Mouse (Mus musculus): Measurements from ENCODE around the gene Robo1.
A peak's percentile ranks its signal among the peaks of the same experiment; 100 is the strongest.

The Robo1 gene

DNA sequence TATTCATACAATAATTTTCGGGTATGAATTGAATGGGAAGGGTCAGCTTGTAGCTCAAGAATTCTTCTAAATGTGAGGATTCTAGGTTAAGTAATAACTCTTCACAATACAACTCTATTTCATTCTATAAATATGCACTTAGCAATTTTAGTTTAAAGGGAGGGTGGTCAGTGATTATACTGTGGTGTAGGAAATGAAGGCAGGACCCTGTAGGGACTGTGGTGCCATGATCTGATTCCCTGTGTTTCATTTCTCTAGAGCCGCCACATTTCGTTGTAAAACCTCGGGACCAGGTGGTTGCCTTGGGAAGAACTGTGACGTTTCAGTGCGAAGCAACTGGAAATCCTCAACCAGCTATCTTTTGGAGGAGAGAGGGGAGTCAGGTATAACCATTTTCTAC is 651.7 kb downstream of the Robo1 start:
- DNase-seq, result no peak

DNA sequence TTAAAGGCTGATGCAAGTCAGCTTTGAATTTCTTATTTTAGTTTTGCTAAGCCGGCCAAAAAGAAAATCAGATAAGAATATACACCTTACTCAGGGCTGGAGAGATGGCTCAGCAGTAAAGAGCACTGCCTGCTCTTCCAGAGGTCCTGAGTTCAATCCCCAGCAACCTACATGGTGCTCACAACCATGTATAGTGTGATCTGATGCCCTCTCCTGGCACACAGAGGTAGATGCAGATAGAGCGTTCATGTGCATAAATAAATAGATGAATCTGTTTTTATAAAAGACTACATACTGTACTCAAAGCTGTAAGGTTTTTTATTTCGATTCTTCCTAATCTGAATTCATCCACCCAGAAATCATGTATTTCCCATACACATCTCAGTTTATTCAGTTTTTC is 655.7 kb downstream of the Robo1 start:
- DNase-seq, result no peak

GRCm38 (mm10) chr16:72967509-72967908 is 659.4 kb downstream of the Robo1 start:
- no peak for DNase-seq

DNA sequence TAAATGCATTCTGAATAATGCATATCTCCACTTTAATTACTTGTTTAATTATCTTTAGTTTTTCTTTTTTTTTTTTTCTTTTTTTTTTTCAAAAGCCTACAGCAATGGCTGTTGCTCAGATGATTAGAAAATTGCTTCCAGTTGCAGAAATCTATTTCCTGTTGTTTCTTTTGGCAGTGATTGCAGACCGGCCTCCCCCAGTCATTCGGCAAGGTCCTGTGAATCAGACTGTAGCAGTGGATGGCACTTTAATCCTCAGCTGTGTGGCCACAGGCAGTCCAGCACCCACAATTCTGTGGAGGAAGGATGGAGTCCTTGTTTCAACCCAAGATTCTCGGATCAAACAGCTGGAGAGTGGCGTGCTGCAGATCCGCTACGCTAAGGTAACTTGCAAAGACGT is 661.9 kb downstream of the Robo1 start:
- no peak for DNase-seq

DNA sequence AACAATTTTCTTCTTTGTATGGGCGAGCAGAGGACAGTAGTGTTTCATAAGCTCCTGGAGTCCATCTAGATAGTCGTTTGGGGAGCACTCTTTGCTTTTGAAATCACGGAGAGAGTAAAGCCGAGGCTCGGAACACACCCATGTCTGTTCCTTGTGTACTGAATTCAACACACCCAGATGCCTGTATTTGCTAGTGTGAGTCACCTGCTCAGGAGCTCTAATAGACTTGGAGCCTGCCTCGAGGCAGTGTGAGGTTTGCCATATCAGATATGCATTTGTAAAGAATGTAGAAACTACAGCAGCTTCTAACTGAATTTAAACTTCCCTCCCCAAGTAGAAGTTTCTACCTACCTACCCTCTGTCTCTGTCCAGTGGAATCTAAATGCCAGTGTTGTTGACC is 665.6 kb downstream of the Robo1 start:
- DNase-seq, result no peak

- DNase-seq, result no peak
These were observed 666.6 kb downstream of the Robo1 start for GRCm38 (mm10) chr16:72974681-72975080.

DNA sequence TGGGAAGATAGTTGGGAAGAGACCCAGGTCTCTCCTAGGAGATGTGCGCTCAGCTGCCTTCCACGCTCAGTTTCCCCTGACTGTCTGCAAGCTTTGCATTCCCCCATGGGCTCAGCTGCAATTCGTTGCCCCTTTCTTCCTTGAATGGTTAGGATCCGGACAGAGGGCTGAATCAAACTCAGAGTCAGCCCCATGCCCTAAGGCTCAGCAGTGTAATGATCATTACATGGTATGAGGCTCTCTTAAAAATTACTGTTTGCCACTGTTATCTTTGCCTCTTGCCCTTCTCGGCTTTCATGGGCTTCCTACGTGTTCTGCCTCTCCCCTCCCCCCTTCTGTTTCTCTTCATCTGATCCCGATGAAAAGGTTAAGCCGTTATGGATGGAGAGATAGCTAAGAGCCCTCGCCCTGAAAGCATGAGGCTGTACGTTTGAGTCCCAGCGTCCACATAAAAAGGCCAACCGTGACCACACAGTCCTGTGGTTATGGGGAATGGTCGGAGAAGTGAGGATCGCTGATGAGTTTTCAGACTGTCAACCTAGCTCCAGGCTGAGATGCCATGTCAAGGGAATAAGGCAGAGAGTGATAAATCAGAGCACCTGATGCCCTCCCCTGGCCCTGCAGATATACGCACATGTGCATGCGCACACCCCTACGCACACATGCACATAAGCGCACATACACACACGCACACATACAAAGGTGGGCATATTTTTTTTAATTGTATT is 668.9 kb downstream of the Robo1 start:
- no peak for DNase-seq

DNA sequence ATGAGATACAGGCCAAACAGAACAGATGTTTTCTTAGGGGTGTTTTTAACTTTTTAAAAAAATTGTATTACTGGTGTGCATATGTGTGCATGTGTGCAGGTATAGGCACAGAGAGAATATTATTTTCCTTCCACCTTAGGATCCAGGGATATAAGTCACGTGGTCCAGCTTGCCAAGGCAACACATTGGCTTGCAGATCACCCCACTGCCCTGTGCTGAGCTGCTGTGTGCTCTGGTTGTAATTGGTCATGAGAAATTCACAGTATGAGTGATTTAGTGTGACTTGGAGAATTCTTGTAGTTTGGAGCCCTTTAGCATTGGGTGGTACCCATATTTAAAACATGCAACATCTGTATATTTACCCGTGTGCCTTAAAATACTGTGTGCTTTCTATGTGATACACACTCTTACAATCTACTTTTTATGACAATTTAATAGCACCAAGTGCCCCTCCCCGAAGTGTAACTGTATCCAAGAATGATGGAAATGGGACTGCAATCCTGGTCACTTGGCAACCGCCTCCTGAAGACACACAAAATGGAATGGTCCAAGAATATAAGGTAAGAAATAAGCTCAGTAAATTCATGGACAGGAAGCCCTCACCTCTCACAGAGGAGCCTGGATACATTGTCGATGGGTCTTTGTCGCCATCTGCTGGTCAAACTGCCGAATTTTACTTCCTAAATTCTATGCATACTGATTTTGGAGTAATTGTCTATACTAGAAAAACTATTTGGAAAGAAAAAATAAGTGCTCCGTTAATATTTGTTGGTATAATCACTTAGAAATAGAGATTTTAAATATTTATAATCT is 671.5 kb downstream of the Robo1 start:
- peak; percentile 44 for DNase-seq

DNA sequence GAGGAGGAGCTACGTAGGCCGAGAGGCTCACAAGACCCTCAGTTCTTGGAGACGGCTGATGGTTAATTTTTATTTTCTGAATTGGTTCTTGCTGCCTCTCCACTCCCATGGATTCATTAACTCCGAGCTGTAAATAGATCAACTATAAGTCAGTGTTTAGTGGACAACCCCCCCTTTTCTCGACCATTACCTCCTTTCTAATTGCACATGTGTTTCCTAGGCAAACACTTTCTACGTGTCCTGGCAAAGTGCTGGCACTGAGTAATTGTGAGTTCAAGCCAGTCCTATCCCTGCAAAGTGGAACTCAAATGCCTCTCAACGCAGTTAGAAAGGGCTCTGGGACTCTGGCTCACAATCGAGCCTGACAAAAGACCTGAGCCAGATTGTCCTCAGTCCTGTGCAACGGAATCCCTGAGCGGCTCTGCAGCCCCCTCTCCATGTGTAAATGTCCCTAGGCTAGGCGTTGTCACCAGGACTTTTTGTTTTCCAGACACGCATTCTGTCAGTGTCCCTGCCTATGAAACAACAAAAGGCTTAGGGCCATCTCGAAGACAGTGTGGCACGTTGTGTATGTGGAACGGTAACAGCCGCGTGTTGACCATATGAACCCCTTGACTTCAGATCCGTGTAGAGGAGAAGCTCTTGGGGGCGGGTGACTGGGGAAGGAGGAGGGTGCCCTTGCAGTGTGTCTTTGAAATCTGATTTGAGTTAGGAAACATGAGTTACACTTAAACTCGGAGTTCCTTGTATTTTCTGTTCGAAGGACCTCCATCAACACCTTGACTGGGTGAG is 682.5 kb downstream of the Robo1 start:
- no peak for DNase-seq

GRCm38 (mm10) chr16:72993189-72993588 is 685.1 kb downstream of the Robo1 start:
- no peak for DNase-seq

DNA sequence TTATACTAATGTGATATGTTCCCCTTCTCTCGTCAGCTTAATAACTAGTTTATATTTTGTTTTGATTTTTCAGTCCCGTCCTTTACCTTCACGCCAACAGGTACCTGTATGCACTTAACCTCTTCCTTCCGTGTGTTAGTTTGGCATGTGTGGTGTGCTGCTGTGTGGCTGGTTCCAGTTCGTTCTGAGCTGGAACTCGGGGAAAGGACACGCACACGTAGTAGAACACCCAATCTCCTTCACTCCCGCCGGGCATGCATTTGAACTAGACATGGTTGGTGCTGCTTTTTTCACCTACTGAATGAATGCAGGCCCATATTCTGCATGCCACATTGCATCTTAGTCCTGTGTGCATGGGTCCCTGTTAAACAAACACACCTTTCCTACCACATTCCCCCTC is 685.5 kb downstream of the Robo1 start:
- DNase-seq, result no peak

- DNase-seq, result peak; percentile 32
These were observed 687.3 kb downstream of the Robo1 start for GRCm38 (mm10) chr16:72995251-72995954.

GRCm38 (mm10) chr16:72995955-72996535 is 687.9 kb downstream of the Robo1 start:
- DNase-seq, result no peak

DNA sequence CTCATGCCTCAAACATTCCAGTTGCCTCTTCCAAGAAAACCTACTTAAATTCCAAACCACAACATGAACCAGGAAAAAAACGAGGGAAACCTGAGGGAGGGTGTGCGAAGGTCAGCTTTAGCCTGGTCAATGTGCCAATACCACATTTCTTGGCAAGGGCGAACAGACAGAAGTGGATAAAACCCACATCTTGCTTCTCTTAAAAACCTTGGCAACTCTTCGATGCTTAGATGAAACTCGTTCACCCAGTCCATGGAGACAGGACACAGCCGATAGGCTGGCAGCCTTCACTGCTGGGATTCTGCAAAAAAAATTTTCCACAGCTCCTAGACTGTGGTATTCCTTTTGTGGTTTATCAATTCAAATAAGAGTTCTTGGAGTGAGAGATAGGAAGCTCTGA is 690.6 kb downstream of the Robo1 start:
- DNase-seq, result no peak

DNA sequence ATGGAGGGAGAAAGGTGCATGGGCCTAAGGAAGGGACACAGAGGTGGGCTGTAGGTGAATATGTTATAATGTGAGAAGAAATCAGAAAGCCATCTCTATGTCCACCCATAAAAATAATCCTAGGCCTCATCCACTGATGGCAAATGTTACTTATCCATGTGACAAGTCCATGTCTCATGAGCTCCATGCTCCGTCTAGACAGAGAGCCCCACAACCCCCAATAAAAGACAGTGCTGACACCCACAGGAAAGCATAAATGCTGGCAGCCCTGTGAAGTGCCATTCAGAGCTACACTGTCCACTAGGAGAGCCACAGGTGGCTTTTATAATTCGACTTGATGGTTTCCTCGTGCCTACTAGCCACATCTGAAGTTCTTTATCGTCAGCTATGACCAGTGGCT is 694.6 kb downstream of the Robo1 start:
- DNase-seq, result no peak

GRCm38 (mm10) chr16:73004601-73005000 is 696.5 kb downstream of the Robo1 start:
- no peak for DNase-seq

DNA sequence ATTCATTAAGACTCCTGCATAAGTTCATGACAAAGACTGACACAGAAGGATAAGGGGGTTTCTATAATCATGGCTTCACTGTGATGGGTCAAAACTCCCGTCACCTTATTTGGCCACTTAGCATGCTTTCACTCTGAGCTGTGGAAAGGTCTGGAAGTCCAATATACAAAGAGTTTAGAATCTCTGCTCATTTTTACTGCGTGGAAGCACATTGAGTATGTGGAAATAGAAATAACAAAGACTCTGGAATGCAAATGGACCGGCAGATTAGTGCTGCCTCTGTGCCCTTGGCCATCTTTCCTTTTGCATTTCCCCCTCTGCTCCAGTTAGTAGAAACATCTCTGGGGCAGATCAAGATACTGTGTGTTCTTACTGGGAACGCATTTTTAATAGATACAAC is 697.7 kb downstream of the Robo1 start:
- DNase-seq, result no peak

- DNase-seq, result no peak
These were observed 699.3 kb downstream of the Robo1 start for GRCm38 (mm10) chr16:73007434-73007833.

DNA sequence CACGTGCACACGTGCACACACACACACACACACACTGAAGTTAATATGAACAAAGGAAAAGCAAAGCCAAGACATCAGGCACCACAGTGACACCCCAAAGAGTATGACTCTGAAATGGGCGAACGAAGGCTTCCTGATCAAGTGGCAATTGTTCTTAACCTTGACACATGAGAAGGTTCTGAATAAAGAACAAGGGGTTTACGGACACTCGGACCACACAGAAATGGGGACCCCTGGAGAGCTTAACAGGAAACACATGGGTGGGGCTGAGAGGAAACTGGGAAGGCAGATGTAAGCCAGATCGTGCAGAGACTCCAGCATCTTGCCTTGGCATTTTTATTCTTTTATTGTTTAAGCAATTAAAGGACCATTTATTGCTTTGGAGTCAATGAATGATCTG is 703.2 kb downstream of the Robo1 start:
- no peak for DNase-seq

DNA sequence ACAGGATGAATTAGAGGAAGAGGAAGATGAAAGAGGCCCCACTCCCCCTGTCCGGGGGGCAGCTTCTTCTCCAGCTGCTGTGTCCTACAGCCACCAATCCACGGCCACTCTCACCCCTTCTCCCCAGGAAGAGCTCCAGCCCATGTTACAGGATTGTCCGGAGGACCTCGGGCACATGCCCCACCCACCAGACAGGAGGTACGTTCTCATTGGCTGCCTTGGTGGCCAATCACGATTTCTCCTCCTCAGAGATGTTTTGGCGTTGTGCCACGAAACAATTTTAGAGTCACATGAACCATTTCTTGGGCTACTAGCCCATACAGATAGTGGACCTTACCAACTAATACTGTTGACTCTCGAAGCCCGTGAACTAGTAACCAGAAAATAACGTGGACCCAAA is 704.8 kb downstream of the Robo1 start:
- DNase-seq, result no peak

GRCm38 (mm10) chr16:73014544-73014943 is 706.4 kb downstream of the Robo1 start:
- no peak for DNase-seq

GRCm38 (mm10) chr16:73015976-73016375 is 707.9 kb downstream of the Robo1 start:
- DNase-seq, result no peak

DNA sequence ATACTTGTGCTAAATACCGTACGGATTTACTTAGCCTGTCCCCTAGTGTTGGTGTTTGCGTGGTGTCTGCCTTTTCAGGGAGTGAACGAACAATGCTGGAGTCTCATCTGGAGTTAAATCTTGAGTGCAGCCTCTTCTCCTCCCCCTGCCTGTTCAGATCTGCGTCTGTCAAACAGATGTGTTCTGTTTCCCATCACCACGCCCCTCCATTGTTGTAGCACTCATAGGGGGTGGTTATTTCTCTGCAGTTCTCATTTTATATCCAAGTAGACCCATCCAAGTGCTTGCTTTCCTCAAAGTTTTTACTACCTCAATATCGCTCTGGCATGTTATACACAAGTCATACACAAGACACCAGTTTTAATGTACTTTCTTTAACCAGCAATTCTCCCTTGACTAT is 708.7 kb downstream of the Robo1 start:
- no peak for DNase-seq
